Mouse (Mus musculus): ENCODE data around the gene Pfdn6.
"Not testable (repeated sequence)": the region's sequence is repeated elsewhere in the genome, so short reads cannot be mapped to it uniquely, and the experiment has no call there.

Gene Pfdn6

GRCm38 (mm10) chr17:33913264-33913663 is 26.9 kb downstream of the Pfdn6 start:
- DNase-seq = no peak

- DNase-seq = peak; percentile 25
These were observed 28.2 kb downstream of the Pfdn6 start for GRCm38 (mm10) chr17:33911813-33912414.

GRCm38 (mm10) chr17:33911052-33911812 is 28.9 kb downstream of the Pfdn6 start:
- peak; percentile 23 for DNase-seq

- no peak for DNase-seq
These were observed 29.6 kb downstream of the Pfdn6 start for GRCm38 (mm10) chr17:33910346-33911051.

- DNase-seq = peak; percentile 66
These were observed 30.3 kb downstream of the Pfdn6 start for GRCm38 (mm10) chr17:33909869-33910250.

- peak; percentile 99 for DNase-seq
These were observed 30.9 kb downstream of the Pfdn6 start, which contains the start of gene Daxx for GRCm38 (mm10) chr17:33909077-33909868. Daxx (plus strand) TSS chr17:33909414.

- DNase-seq = peak; percentile 72
These were observed 31.6 kb downstream of the Pfdn6 start for GRCm38 (mm10) chr17:33908331-33909076.

- DNase-seq = not testable (repeated sequence)
These were observed 35.3 kb downstream of the Pfdn6 start, which contains the start of gene Platr17 for GRCm38 (mm10) chr17:33904835-33905234. Platr17 (plus strand) TSS chr17:33905135.

GRCm38 (mm10) chr17:33903911-33904651 is 36.1 kb downstream of the Pfdn6 start:
- not testable (repeated sequence) for DNase-seq

- DNase-seq = no peak
These were observed 37.7 kb downstream of the Pfdn6 start for GRCm38 (mm10) chr17:33902491-33902890.

GRCm38 (mm10) chr17:33902079-33902478 is 38.1 kb downstream of the Pfdn6 start:
- DNase-seq = no peak

GRCm38 (mm10) chr17:33901653-33902052 is 38.5 kb downstream of the Pfdn6 start:
- no peak for DNase-seq

GRCm38 (mm10) chr17:33900989-33901314 is 39.2 kb downstream of the Pfdn6 start:
- DNase-seq = no peak

GRCm38 (mm10) chr17:33900281-33900988 is 39.7 kb downstream of the Pfdn6 start:
- DNase-seq = no peak

- DNase-seq = no peak
These were observed 40.5 kb downstream of the Pfdn6 start for GRCm38 (mm10) chr17:33899642-33900041.

GRCm38 (mm10) chr17:33898193-33898592 is 42.0 kb downstream of the Pfdn6 start:
- DNase-seq = not testable (repeated sequence)

GRCm38 (mm10) chr17:33897114-33897794 is 42.9 kb downstream of the Pfdn6 start:
- peak; percentile 70 for DNase-seq

GRCm38 (mm10) chr17:33893011-33893410 is 47.1 kb downstream of the Pfdn6 start:
- not testable (repeated sequence) for DNase-seq

- DNase-seq = no peak
These were observed 47.7 kb downstream of the Pfdn6 start for GRCm38 (mm10) chr17:33892429-33892828.

- DNase-seq = not testable (repeated sequence)
These were observed 48.3 kb downstream of the Pfdn6 start for GRCm38 (mm10) chr17:33891892-33892291.
